Mouse (Mus musculus): ENCODE data around the gene Lgr5. TPM values are rescaled to one million over a fixed set of nuclear protein-coding genes. Genes with fewer than 3 reads are reported as not detected.

Gene Lgr5
- polyA plus RNA-seq, 1 experiment from 2014 or later = 0.73 TPM

GRCm38 (mm10) chr10:115561136-115561880 is 26.3 kb downstream of the Lgr5 start:
- TF ChIP-seq EP300 (IDR thresholded peaks at IDR 0.05; ENCODE audit: low read depth) = no peak
- TF ChIP-seq CTCF (IDR thresholded peaks at IDR 0.05; ENCODE audit: low read depth) = no peak
- no peak overlapping the region for H3K4me3 ChIP-seq (ENCODE audit: low read depth, low read length)
- H3K4me2 ChIP-seq (ENCODE audit: low read depth, low read length) = no peak overlapping the region
- DNase-seq (peak; percentile 19), ATAC-seq (no peak)
- no peaks in the 10 kb centered on the region for H3K36me3 ChIP-seq (replicated peaks; ENCODE audit: insufficient read depth, low read length)
- no peaks in the 10 kb centered on the region for H3K9me3 ChIP-seq (ENCODE audit: low read length)
- H3K27me3 ChIP-seq (ENCODE audit: insufficient read depth, low read length) = no peaks in the 10 kb centered on the region
- no peak overlapping the region for H3K27ac ChIP-seq (ENCODE audit: low read depth)
- H3K4me1 ChIP-seq (ENCODE audit: insufficient read depth) = no peaks in the 10 kb centered on the region
- H3K9ac ChIP-seq (replicated peaks) = no peak overlapping the region
- 58% methylated on average over 12 of the region's 12 CpGs for WGBS (ENCODE audit: insufficient replicate concordance)

GRCm38 (mm10) chr10:115556738-115557242 is 30.8 kb downstream of the Lgr5 start:
- Histone ChIP-seq H3K9ac (replicated peaks) (no peak overlapping the region), H3K9me3 (ENCODE audit: low read length) (no peaks in the 10 kb centered on the region), H3K36me3 (replicated peaks; ENCODE audit: insufficient read depth, low read length) (no peaks in the 10 kb centered on the region), H3K4me3 (ENCODE audit: low read depth, low read length) (no peak overlapping the region), H3K4me1 (ENCODE audit: insufficient read depth) (no peaks in the 10 kb centered on the region), H3K27me3 (ENCODE audit: insufficient read depth, low read length) (no peaks in the 10 kb centered on the region), H3K27ac (ENCODE audit: low read depth) (no peak overlapping the region), H3K4me2 (ENCODE audit: low read depth, low read length) (no peak overlapping the region)
- DNase-seq (no peak), ATAC-seq (no peak)
- TF ChIP-seq CTCF (IDR thresholded peaks at IDR 0.05; ENCODE audit: low read depth) (no peak), EP300 (IDR thresholded peaks at IDR 0.05; ENCODE audit: low read depth) (no peak)
- 63% methylated on average over 12 of the region's 12 CpGs for WGBS (ENCODE audit: insufficient replicate concordance)

GRCm38 (mm10) chr10:115555191-115555765 is 32.3 kb downstream of the Lgr5 start:
- no peak for DNase-seq
- no peaks in the 10 kb centered on the region for H3K4me1 ChIP-seq (ENCODE audit: insufficient read depth)
- no peak overlapping the region for H3K9ac ChIP-seq (replicated peaks)
- no peaks in the 10 kb centered on the region for H3K9me3 ChIP-seq (ENCODE audit: low read length)
- WGBS (ENCODE audit: insufficient replicate concordance) = 33% methylated on average over 2 of the region's 2 CpGs
- no peaks in the 10 kb centered on the region for H3K27me3 ChIP-seq (ENCODE audit: insufficient read depth, low read length)
- TF ChIP-seq CTCF (IDR thresholded peaks at IDR 0.05; ENCODE audit: low read depth) (no peak), EP300 (IDR thresholded peaks at IDR 0.05; ENCODE audit: low read depth) (no peak)
- H3K36me3 ChIP-seq (replicated peaks; ENCODE audit: insufficient read depth, low read length) = no peaks in the 10 kb centered on the region
- H3K4me2 ChIP-seq (ENCODE audit: low read depth, low read length) = no peak overlapping the region
- no peak for ATAC-seq
- no peak overlapping the region for H3K4me3 ChIP-seq (ENCODE audit: low read depth, low read length)
- no peak overlapping the region for H3K27ac ChIP-seq (ENCODE audit: low read depth)

- no peak for ATAC-seq
- Histone ChIP-seq H3K4me1 (ENCODE audit: insufficient read depth) (no peaks in the 10 kb centered on the region), H3K36me3 (replicated peaks; ENCODE audit: insufficient read depth, low read length) (no peaks in the 10 kb centered on the region), H3K4me2 (ENCODE audit: low read depth, low read length) (no peak overlapping the region), H3K27ac (ENCODE audit: low read depth) (no peak overlapping the region), H3K27me3 (ENCODE audit: insufficient read depth, low read length) (no peaks in the 10 kb centered on the region), H3K4me3 (ENCODE audit: low read depth, low read length) (no peak overlapping the region), H3K9me3 (ENCODE audit: low read length) (no peaks in the 10 kb centered on the region), H3K9ac (replicated peaks) (no peak overlapping the region)
- no peak for DNase-seq
- WGBS (ENCODE audit: insufficient replicate concordance) = 78% methylated on average over 11 of the region's 11 CpGs
- TF ChIP-seq CTCF (IDR thresholded peaks at IDR 0.05; ENCODE audit: low read depth) (no peak), EP300 (IDR thresholded peaks at IDR 0.05; ENCODE audit: low read depth) (no peak)
Observed at GRCm38 (mm10) chr10:115553352-115554113, 34.0 kb downstream of the Lgr5 start.

GRCm38 (mm10) chr10:115551069-115551468 is 36.5 kb downstream of the Lgr5 start:
- Histone ChIP-seq H3K4me2 (ENCODE audit: low read depth, low read length) (no peak overlapping the region), H3K4me3 (ENCODE audit: low read depth, low read length) (no peak overlapping the region), H3K9ac (replicated peaks) (no peak overlapping the region), H3K4me1 (ENCODE audit: insufficient read depth) (no peaks in the 10 kb centered on the region), H3K9me3 (ENCODE audit: low read length) (no peaks in the 10 kb centered on the region), H3K27me3 (ENCODE audit: insufficient read depth, low read length) (no peaks in the 10 kb centered on the region), H3K36me3 (replicated peaks; ENCODE audit: insufficient read depth, low read length) (no peaks in the 10 kb centered on the region), H3K27ac (ENCODE audit: low read depth) (no peak overlapping the region)
- 67% methylated on average over 3 of the region's 3 CpGs for WGBS (ENCODE audit: insufficient replicate concordance)
- DNase-seq (no peak), ATAC-seq (no peak)
- no peak for TF ChIP-seq EP300 (IDR thresholded peaks at IDR 0.05; ENCODE audit: low read depth)
- no peak for TF ChIP-seq CTCF (IDR thresholded peaks at IDR 0.05; ENCODE audit: low read depth)

- no peaks in the 10 kb centered on the region for H3K36me3 ChIP-seq (replicated peaks; ENCODE audit: insufficient read depth, low read length)
- ATAC-seq (no peak), DNase-seq (no peak)
- no peaks in the 10 kb centered on the region for H3K4me1 ChIP-seq (ENCODE audit: insufficient read depth)
- no peak overlapping the region for H3K4me2 ChIP-seq (ENCODE audit: low read depth, low read length)
- no peak overlapping the region for H3K9ac ChIP-seq (replicated peaks)
- WGBS (ENCODE audit: insufficient replicate concordance) = 82% methylated on average over 7 of the region's 7 CpGs
- TF ChIP-seq CTCF (IDR thresholded peaks at IDR 0.05; ENCODE audit: low read depth) (no peak), EP300 (IDR thresholded peaks at IDR 0.05; ENCODE audit: low read depth) (no peak)
- no peaks in the 10 kb centered on the region for H3K9me3 ChIP-seq (ENCODE audit: low read length)
- no peak overlapping the region for H3K4me3 ChIP-seq (ENCODE audit: low read depth, low read length)
- no peaks in the 10 kb centered on the region for H3K27me3 ChIP-seq (ENCODE audit: insufficient read depth, low read length)
- H3K27ac ChIP-seq (ENCODE audit: low read depth) = no peak overlapping the region
Observed at GRCm38 (mm10) chr10:115550253-115550652, 37.3 kb downstream of the Lgr5 start.

All from liver, postnatal 0 days (tissue).